Mouse (Mus musculus): ENCODE data around the gene Cnpy3.

The Cnpy3 gene

GRCm38 (mm10) chr17:46763544-46763943, 11.5 kb upstream of the Cnpy3 start, which contains the start of gene Ptcra:
Gene Ptcra, minus strand, starts transcription at chr17:46763712.
- no peak for DNase-seq

DNA sequence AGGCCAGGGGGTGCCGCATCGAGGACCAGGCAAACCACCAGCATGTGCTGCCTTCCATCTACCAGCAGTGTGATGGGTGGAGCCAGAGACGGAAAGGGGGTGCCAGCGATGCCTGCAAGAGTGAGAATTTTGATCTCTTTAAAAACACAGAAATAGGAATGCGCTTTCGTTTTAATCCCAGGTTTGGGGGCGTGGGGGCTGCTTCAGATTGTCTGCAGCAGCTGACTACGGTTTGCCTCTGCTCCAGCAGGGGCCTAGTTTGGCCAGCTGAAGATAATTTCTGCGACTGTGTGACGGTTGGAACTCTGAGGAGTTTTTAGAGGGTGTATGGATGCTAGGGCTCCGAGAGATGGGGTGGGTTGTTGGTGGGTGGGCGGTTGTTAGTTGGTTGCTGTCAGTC, 6.7 kb upstream of the Cnpy3 start:
- no peak for DNase-seq

DNA sequence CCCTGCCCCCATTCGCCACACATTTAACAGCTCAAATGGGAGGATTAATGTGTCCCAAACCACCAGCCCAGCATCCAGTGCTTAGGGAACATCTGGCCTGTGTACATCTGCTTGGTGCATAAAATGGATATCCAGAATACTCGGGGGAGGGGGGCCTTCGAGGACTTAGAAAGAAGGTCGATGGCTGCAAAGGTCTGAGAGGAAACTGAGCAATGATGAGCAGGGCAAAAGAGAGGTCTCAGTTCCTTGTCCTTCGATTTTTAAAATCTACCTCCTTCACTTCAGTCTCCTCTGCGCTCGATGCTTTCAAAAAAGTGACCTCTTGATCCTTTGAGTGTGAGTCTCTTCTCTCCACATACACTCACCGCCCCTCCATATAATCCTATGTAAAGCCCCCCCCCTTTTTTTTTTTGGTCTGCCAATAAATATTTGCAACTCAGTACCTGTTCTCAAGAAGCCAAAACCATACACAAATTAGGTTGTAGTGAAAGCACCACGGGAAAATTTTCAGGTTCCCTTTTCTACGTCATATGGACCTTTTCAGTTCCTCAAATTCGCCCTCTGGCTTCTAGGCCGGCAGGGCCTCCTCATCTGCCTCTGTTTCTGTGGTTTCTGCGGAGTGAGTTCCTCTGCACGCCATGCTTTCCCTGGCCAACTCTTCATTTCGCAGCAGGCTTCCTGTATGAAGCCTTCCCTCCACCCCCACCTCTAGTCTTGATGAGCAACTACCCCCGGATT, 789 bp downstream of the Cnpy3 start:
- DNase-seq, result no peak

GRCm38 (mm10) chr17:46750580-46750979, 1.4 kb downstream of the Cnpy3 start:
- DNase-seq, result no peak

DNA sequence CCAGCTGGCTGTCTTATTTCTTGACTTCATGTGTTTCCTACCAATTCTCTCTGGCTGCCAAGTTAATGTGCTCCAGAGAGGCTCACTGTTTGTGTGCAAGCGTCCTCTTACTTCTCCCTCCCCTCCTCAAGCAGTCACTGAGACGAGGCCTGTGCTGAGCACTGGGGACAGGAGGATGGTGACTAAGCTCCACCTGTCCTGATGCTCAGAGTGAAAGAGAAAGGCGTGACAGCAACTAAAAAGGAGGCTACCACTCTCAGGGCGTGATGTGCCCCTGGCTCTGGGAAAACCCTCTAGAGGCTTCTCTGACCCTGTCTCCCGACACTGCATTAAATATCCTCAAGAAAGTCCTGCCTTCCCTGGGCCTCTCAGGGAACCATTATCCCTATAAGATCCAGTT, 2.7 kb downstream of the Cnpy3 start:
- no peak for DNase-seq

DNA sequence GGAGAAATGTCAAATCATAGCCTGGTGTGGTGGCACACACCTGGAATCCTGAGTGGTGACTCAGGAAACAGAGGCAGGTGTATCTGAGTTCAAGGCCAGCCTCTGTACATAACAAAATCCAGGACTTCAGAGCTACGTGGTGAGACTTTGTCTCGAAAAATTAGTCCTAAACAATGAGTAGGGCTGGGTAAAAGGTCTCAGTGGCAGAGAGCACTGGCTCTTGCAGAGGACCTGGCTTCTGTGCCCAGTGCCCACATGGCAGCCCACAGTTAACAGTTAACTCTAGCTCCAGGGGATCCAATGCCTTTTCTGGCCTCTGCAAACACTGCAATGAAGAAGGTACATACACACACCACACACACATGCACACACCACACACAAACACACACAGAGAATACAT, 4.2 kb downstream of the Cnpy3 start:
- DNase-seq, result no peak

GRCm38 (mm10) chr17:46747234-46747633, 4.8 kb downstream of the Cnpy3 start:
- DNase-seq, result no peak

- no peak for DNase-seq
Measured at GRCm38 (mm10) chr17:46745506-46745905, 6.5 kb downstream of the Cnpy3 start.

DNA sequence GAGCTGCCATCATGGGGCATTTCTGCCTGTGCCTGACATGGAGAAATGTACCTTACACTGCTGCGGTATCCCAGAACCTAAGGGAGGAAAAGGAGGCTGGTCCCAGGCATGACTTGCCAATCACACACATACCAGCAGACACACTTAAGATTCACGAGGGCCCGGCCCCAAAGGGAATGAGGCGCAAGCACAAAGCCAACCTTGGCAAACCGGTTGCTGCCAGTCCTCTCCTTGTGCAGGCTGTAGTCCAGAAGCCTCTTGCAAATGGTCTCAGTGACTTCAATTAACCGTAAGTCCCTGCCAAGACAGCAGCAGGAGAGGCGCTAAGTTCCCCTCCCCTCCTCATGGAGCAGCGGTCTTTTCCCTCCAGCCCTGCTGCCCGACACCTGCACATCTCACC, 9.0 kb downstream of the Cnpy3 start:
- no peak for DNase-seq

DNA sequence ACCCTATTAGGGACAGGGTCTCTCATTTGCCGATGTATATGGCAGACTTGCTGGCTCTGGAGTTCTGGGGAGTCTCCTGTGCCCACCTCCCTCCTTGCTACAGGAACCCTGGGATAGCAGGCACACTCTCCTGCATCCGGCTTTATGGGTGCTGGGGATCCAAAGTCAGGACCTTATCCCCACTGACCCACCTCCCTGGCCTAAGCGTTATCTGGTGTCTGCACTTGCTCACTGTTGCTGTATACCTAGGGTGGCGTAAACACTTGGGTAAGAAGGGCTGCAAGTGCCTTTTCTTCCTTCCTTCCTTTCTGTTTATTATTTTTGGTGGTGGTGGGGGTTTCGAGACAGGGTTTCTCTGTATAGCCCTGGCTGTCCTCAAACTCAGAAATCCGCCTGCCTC, 10.7 kb downstream of the Cnpy3 start:
- no peak for DNase-seq

DNA sequence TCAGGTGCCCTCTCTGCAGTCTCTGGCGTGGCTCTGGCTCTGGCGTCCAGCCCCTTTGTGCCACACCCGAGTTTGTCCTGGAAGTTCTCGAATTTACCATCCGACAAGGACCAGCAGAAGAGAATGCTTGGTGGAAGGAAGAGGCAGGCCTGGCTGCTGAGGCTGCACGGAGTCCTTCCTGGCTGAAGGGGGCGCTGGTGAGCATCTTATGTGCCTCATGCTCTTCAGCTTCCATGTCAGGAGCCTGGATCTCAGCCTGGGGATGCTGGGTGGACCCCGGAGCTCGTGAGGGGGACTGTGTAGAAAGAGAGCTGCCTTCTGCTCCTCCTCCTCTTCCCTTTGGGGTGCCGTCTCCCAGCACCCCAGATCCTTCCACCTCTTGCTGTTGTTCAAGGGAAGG, 15.9 kb downstream of the Cnpy3 start:
- no peak for DNase-seq

DNA sequence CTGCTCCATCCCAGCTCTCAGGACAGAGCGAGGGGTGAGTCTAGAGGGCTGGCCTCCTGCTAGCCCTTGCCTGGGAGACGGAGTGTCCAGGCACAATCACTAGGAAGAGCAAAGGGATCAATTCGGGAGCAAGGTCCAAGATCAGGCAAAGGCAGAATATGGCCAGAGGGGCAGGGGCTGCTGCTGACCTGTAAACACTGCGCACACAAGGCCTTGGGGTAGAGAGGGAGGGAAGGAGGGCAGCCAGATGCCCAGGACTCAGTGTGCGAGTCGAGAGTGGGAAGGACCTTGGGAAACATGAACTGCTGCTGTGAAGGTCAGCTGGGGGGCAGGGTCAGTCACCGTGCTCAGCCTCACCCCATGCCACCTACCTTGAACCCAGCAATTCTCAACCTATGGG, 16.7 kb downstream of the Cnpy3 start:
- no peak for DNase-seq

- no peak for DNase-seq
Measured at GRCm38 (mm10) chr17:46734055-46734454, 18.0 kb downstream of the Cnpy3 start.

- peak; percentile 76 for DNase-seq
Measured at GRCm38 (mm10) chr17:46728904-46729318, 23.1 kb downstream of the Cnpy3 start, which contains the start of gene Gnmt. Gene Gnmt, minus strand, starts transcription at chr17:46729168.

DNA sequence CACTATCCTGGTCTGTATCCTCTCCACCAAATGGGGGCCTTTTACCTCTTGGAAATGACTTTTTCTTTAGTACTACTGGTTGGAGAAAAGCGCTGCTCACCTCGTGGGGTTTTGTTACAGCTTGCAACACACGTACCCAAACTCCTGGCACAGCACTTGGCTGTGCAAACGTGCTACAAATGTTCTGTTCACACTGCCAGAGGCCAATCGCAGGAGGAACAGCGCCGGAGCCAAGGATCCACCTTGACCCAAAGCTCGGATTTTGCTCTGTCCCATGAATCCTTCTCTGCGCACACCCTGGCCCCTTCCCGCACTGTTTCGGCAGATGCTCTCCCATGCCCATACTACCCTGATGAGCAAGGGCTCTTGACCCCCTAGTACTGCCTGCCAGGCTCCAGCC, 23.5 kb downstream of the Cnpy3 start:
- DNase-seq, result no peak

DNA sequence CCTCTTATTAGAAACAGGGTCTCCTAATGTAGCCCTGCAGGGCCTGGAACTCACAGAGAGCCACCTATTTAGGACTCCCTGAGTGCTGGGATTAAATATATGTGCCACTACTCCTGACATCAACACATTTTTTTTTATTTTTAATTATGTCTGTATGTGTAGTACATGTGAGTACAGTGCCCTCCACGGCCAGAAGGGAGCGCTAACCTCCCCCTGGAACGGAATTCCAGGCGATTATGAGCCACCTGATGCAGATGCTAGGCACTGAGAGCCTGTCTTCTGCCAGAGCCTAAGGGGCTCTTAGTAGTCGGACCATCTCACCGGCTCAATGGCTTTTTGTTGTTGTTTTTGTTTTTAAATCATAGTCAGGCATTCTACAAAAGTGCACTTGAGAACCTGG, 24.0 kb downstream of the Cnpy3 start:
- DNase-seq, result peak; percentile 53

- DNase-seq, result no peak
Measured at GRCm38 (mm10) chr17:46727271-46727670, 24.7 kb downstream of the Cnpy3 start.

DNA sequence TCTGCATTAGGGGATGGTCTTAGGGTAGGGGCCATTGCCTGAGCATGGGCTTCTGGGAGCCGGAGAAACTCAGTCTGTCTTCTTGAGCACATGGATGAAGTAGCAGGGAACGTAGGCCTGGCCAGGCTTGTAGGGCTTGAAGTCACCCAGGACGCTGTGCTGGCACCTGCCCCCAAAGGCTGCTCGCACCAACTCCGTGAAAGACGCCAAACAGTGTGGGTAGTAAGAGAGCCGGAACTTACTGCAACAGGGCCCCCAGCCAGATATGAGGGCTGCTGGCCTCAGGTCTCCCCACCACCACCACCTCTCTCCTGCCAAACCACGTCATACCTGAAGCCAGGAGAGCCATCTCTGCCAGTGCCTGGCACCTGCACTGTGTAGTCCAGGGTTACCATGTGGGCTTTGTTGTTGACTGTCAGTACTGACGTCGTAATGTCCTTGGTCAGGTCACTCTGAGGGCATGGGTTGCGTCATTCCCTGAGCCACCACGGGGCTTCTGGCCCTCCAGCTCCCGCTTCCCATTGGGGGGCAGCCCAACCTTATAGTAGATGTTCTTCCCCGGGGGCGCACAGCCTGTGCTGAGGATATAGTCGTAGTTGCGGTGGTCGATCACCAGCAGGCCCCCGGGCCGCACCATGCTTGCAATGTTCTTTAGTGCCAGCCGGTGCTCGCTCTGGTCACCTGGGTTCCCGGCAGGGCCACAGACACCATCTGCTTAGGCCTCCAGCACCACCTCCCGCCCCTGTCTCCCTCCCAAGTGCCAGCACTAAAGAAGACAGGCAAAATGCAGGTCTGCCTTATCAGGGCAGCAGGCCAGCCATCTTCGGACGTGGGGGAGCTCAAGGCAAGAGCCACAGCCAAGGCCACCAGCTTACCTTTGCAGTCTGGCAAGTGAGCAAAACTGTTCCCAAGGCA, 26.0 kb downstream of the Cnpy3 start:
- DNase-seq, result no peak

DNA sequence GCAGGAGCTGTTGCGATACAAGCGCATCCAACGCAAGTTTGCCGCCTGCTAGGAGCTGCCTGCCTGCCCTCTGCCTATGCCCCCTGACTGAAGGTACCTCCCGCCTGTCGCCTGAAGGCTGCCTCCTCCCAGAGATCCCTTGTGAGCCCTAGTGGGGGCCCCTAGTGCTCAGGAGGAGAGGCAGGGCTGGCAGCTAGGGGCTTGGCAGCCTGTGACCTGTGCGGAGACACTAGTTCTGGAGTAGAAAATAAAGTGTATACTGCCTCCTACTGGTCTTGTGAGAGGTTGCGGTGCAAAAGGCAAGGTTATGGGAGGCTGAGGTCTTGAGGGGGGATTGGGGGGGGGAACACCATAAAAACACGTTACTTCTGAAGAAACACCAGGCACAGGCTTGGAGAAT, 26.7 kb downstream of the Cnpy3 start:
- DNase-seq, result no peak

- DNase-seq, result no peak
Measured at GRCm38 (mm10) chr17:46724477-46725084, 27.4 kb downstream of the Cnpy3 start.

GRCm38 (mm10) chr17:46721077-46721476, 30.9 kb downstream of the Cnpy3 start:
- DNase-seq, result no peak

- DNase-seq, result no peak
Measured at GRCm38 (mm10) chr17:46714756-46715481, 37.1 kb downstream of the Cnpy3 start.

DNA sequence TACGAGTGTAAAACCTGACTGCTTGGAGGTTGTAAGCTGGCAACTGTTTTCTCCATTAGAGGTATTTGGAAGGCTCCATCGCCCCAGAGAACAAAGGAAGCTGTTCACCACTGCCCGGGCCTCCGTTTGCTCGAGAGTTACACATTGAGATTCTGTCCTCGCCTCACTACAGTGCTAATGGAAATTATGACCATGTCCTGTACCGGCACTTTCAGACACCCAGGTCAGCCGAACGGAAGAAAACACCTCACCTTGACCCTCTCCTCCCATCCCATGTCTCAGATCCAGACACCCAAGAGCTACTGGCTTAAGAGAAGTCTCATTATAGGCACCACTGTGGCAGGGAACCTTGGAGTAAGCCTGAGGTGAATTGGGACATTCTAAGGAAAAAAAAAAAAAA, 38.2 kb downstream of the Cnpy3 start:
- no peak for DNase-seq

Measured in kidney, postnatal 10 days (tissue).